Comparison of ENCODE assay signal across 8 mouse cellular contexts in genomic region chr4:116995131-116995797, GRCm38 (mm10). TPM values are rescaled to one million over a fixed set of nuclear protein-coding genes. Genes with fewer than 3 reads are reported as not detected.
A peak's percentile ranks its signal among the peaks of the same experiment; 100 is the strongest.
DNase-seq lines count a peak whose midpoint lies in the region; ATAC-seq and TF ChIP-seq lines count a peak whose summit lies in the region.

TSS of gene Hectd3 (plus strand) at chr4:116995317.

- peak within 1 kb of the TSS; percentile 5; the same call in 1 of the 2 replicates for H3K27ac ChIP-seq in CH12.LX (ENCODE audit: insufficient read depth, low read depth)
- peak within 1 kb of the TSS; percentile 28 for H3K27ac ChIP-seq in bone marrow macrophage, adult 2 months (ENCODE audit: insufficient read depth, low read depth, low read length)
- H3K27ac ChIP-seq in embryonic fibroblast, embryonic 13.5 days (ENCODE audit: insufficient read depth, low read length), result no peak within 1 kb of the TSS
- H3K27ac ChIP-seq in heart, embryonic 14.5 days (replicated peaks in 1 of 2; ENCODE audit: control insufficient read depth in 1 of 2, insufficient read depth in 1 of 2, low read depth in 2 of 2, low read length in 2 of 2), result peak within 1 kb of the TSS in 1 of 2 experiments; percentile 80; a peak in 2 of 4 replicates
- H3K27ac ChIP-seq in kidney, postnatal 0 days, result peak within 1 kb of the TSS; percentile 90
- peak within 1 kb of the TSS; percentile 98 for H3K27ac ChIP-seq in liver, embryonic 15.5 days (replicated peaks)
- peak within 1 kb of the TSS; percentile 82 for H3K27ac ChIP-seq in neural tube, embryonic 11.5 days (ENCODE audit: low read depth, low read length)

- no peak for TF ChIP-seq POLR2A in CH12.LX (IDR thresholded peaks at IDR 0.05; ENCODE audit: low read depth, low read length)
- no peak for TF ChIP-seq POLR2A in bone marrow macrophage, adult 2 months (IDR thresholded peaks at IDR 0.05; ENCODE audit: borderline replicate concordance, low read depth, low read length)
- TF ChIP-seq POLR2A in embryonic fibroblast, embryonic 13.5 days (IDR thresholded peaks at IDR 0.05; ENCODE audit: low read depth, low read length), result no peak; the same call in 1 of the 2 replicates

- dilution Hi-C loops in CH12.LX (cut with MboI; ENCODE audit: extremely low pct_ligation_motif_present, extremely low pct_unique_long_range_greater_than_20kb, low sequenced_read_pairs), result no loop called here

- under 1% methylated on average over 58 of the region's 58 CpGs for WGBS in heart, embryonic 14.5 days
- WGBS in kidney, postnatal 0 days, result under 1% methylated on average over 58 of the region's 58 CpGs
- WGBS in liver, embryonic 15.5 days (ENCODE audit: insufficient replicate concordance), result under 1% methylated on average over 58 of the region's 58 CpGs
- 1% methylated on average over 50 of the region's 58 CpGs for WGBS in neural tube, embryonic 11.5 days

- no peaks in the 10 kb centered on the region for H3K79me2 ChIP-seq in CH12.LX (replicated peaks; ENCODE audit: control insufficient read depth, extremely low read depth, insufficient read depth, poor library complexity, severe bottlenecking)

- H3K4me2 ChIP-seq in CH12.LX (ENCODE audit: insufficient read depth, low read depth, poor library complexity, severe bottlenecking), result peak within 1 kb of the TSS; percentile 94
- H3K4me2 ChIP-seq in heart, embryonic 14.5 days (ENCODE audit: low read length), result peak within 1 kb of the TSS; percentile 88
- H3K4me2 ChIP-seq in kidney, postnatal 0 days (ENCODE audit: low read length), result peak within 1 kb of the TSS; percentile 99
- peak within 1 kb of the TSS; percentile 85 for H3K4me2 ChIP-seq in liver, embryonic 15.5 days
- H3K4me2 ChIP-seq in neural tube, embryonic 11.5 days (ENCODE audit: low read depth), result peak within 1 kb of the TSS; percentile 99

- TF ChIP-seq RAD21 in CH12.LX (IDR thresholded peaks at IDR 0.05; ENCODE audit: low read depth, low read length), result no peak

- H3K4me1 ChIP-seq in CH12.LX (ENCODE audit: control insufficient read depth in 1 of 2, insufficient read depth in 2 of 2), result peaks cover 5 to 31% of the 10 kb centered on the region in 2 experiments
- peaks cover 9% of the 10 kb centered on the region for H3K4me1 ChIP-seq in bone marrow macrophage, adult 2 months (ENCODE audit: control insufficient read depth, insufficient read depth, low read length)
- peaks cover 3% of the 10 kb centered on the region; the same call in 1 of the 2 replicates for H3K4me1 ChIP-seq in embryonic fibroblast, embryonic 13.5 days (ENCODE audit: control insufficient read depth, insufficient read depth, low read length)
- H3K4me1 ChIP-seq in heart, embryonic 14.5 days (ENCODE audit: control insufficient read depth in 2 of 2, insufficient read depth in 2 of 2, low read length in 2 of 2), result peaks cover 6 to 21% of the 10 kb centered on the region in 2 experiments
- 0 out of 2 replicates have a peak, but pooled peaks cover 10% of the 10 kb centered on the region for H3K4me1 ChIP-seq in kidney, postnatal 0 days (replicated peaks; ENCODE audit: insufficient read depth, low read length)
- H3K4me1 ChIP-seq in liver, embryonic 15.5 days (replicated peaks), result peaks cover 55% of the 10 kb centered on the region
- peaks cover 17% of the 10 kb centered on the region for H3K4me1 ChIP-seq in neural tube, embryonic 11.5 days (ENCODE audit: control insufficient read depth, insufficient read depth, low read length)

- no peak for TF ChIP-seq CTCF in CH12.LX (conservative IDR thresholded peaks at IDR 0.05 in 1 of 2, IDR thresholded peaks at IDR 0.05 in 1 of 2; ENCODE audit: low read depth in 2 of 2, low read length in 2 of 2)
- TF ChIP-seq CTCF in bone marrow macrophage, adult 2 months (IDR thresholded peaks at IDR 0.05; ENCODE audit: low read depth, low read length), result no peak
- TF ChIP-seq CTCF in embryonic fibroblast, embryonic 13.5 days (IDR thresholded peaks at IDR 0.05; ENCODE audit: borderline replicate concordance, insufficient read depth, low read length), result no peak
- no peak for TF ChIP-seq CTCF in kidney, postnatal 0 days (IDR thresholded peaks at IDR 0.05; ENCODE audit: low read depth)

- peak; percentile 50 for DNase-seq in CH12.LX (ENCODE audit: extremely low read depth)
- peak; percentile 80 for DNase-seq in kidney, postnatal 0 days (ENCODE audit: low spot score)
- peak; percentile 75 for DNase-seq in neural tube, embryonic 11.5 days (ENCODE audit: low spot score)
- peak; percentile 72 for DNase-seq in testis, postnatal 14 days (ENCODE audit: low spot score)

- in situ Hi-C loops in CH12.LX (cut with MboI; ENCODE audit: low pct_ligation_motif_present, low pct_unique_long_range_greater_than_20kb, low sequenced_read_pairs), result no loop called here

- H3K9me3 ChIP-seq in CH12.LX (replicated peaks; ENCODE audit: low read length), result no peaks in the 10 kb centered on the region
- H3K9me3 ChIP-seq in heart, embryonic 14.5 days (ENCODE audit: control insufficient read depth, low read length), result no peaks in the 10 kb centered on the region
- no peaks in the 10 kb centered on the region for H3K9me3 ChIP-seq in kidney, postnatal 0 days (replicated peaks; ENCODE audit: low read length)
- no peaks in the 10 kb centered on the region for H3K9me3 ChIP-seq in liver, embryonic 15.5 days (replicated peaks)
- no peaks in the 10 kb centered on the region for H3K9me3 ChIP-seq in neural tube, embryonic 11.5 days (ENCODE audit: control insufficient read depth, low read length)

- peak; percentile 34; the same call in 1 of the 2 replicates for ATAC-seq in heart, embryonic 14.5 days (ENCODE audit: insufficient number of reproducible peaks, insufficient read depth, low FRiP score, low read depth)
- ATAC-seq in kidney, postnatal 0 days (replicated peaks; ENCODE audit: low FRiP score, low read depth), result peak; percentile 60
- peak; percentile 61 for ATAC-seq in liver, embryonic 15.5 days (ENCODE audit: insufficient read depth)
- peak; percentile 65 for ATAC-seq in neural tube, embryonic 11.5 days (ENCODE audit: insufficient read depth, low FRiP score, low TSS enrichment)

- peaks cover 16 to 43% of the 10 kb centered on the region in 2 experiments for H3K36me3 ChIP-seq in CH12.LX (replicated peaks in 1 of 2; ENCODE audit: control insufficient read depth in 1 of 2, insufficient read depth in 1 of 2, low read length in 1 of 2)
- H3K36me3 ChIP-seq in heart, embryonic 14.5 days (ENCODE audit: control insufficient read depth, insufficient read depth, low read length), result peaks cover 34% of the 10 kb centered on the region
- peaks cover 16% of the 10 kb centered on the region for H3K36me3 ChIP-seq in kidney, postnatal 0 days (ENCODE audit: insufficient read depth, low read length)
- peaks cover 60% of the 10 kb centered on the region for H3K36me3 ChIP-seq in liver, embryonic 15.5 days (replicated peaks)
- H3K36me3 ChIP-seq in neural tube, embryonic 11.5 days (ENCODE audit: control insufficient read depth, insufficient read depth, low read length), result peaks cover 2% of the 10 kb centered on the region; the same call in 1 of the 2 replicates

- peak within 1 kb of the TSS; percentile 82 to 89 (median 88) for H3K4me3 ChIP-seq in CH12.LX (replicated peaks in 1 of 3; ENCODE audit: low read depth in 2 of 3, low read length in 2 of 3, poor library complexity in 1 of 3)
- peak within 1 kb of the TSS; percentile 95 for H3K4me3 ChIP-seq in bone marrow macrophage, adult 2 months (ENCODE audit: insufficient read depth, low read length)
- peak within 1 kb of the TSS; percentile 83 for H3K4me3 ChIP-seq in embryonic fibroblast, embryonic 13.5 days (ENCODE audit: insufficient read depth, low read length)
- peak within 1 kb of the TSS; percentile 90 to 94 for H3K4me3 ChIP-seq in heart, embryonic 14.5 days (ENCODE audit: control insufficient read depth in 1 of 2, insufficient read depth in 1 of 2, low read depth in 1 of 2, low read length in 2 of 2)
- H3K4me3 ChIP-seq in kidney, postnatal 0 days (replicated peaks; ENCODE audit: low read depth, low read length), result peak within 1 kb of the TSS; percentile 92
- peak within 1 kb of the TSS; percentile 98 for H3K4me3 ChIP-seq in liver, embryonic 15.5 days (replicated peaks)
- peak within 1 kb of the TSS; percentile 98 for H3K4me3 ChIP-seq in neural tube, embryonic 11.5 days (ENCODE audit: low read depth, low read length)

- no peak for TF ChIP-seq EP300 in CH12.LX (IDR thresholded peaks at IDR 0.05; ENCODE audit: low read length)

- H3K27me3 ChIP-seq in CH12.LX (replicated peaks), result no peaks in the 10 kb centered on the region
- no peaks in the 10 kb centered on the region for H3K27me3 ChIP-seq in heart, embryonic 14.5 days (ENCODE audit: control insufficient read depth, insufficient read depth, low read length)
- H3K27me3 ChIP-seq in kidney, postnatal 0 days (ENCODE audit: insufficient read depth, low read length), result no peaks in the 10 kb centered on the region
- no peaks in the 10 kb centered on the region for H3K27me3 ChIP-seq in liver, embryonic 15.5 days
- H3K27me3 ChIP-seq in neural tube, embryonic 11.5 days (ENCODE audit: control insufficient read depth, insufficient read depth, low read length), result no peaks in the 10 kb centered on the region

- H3K9ac ChIP-seq in CH12.LX (ENCODE audit: insufficient read depth, low read depth), result peak within 1 kb of the TSS; percentile 71
- H3K9ac ChIP-seq in heart, embryonic 14.5 days (ENCODE audit: low read length), result peak within 1 kb of the TSS; percentile 87
- H3K9ac ChIP-seq in kidney, postnatal 0 days (ENCODE audit: low read depth, low read length), result peak within 1 kb of the TSS; percentile 88
- peak within 1 kb of the TSS; percentile 96 for H3K9ac ChIP-seq in liver, embryonic 15.5 days
- peak within 1 kb of the TSS; percentile 84 for H3K9ac ChIP-seq in neural tube, embryonic 11.5 days (ENCODE audit: low read length)

TF ChIP-seq in CH12.LX, 34 proteins besides CTCF, POLR2A, EP300 and RAD21 (continues in another document):
- TF ChIP-seq ELF1 (IDR thresholded peaks at IDR 0.05; ENCODE audit: low read depth, low read length) (peak; percentile 40), MYC (IDR thresholded peaks at IDR 0.05; ENCODE audit: low read depth, low read length) (no peak), ZKSCAN1 (IDR thresholded peaks at IDR 0.05; ENCODE audit: borderline replicate concordance, low read depth, low read length) (no peak), HCFC1 (IDR thresholded peaks at IDR 0.05; ENCODE audit: low read depth, low read length) (peak; percentile 63), MAZ (IDR thresholded peaks at IDR 0.05; ENCODE audit: low read depth, low read length) (0 out of 2 replicates have a peak, but pooled peaks have one; percentile 52)

RNA-seq across cellular contexts. Expression of gene Hectd3, which starts in this region (rescaled TPM):
- total RNA-seq in CH12.LX (2012; rRNA removed) (8.1 and 8.6 TPM in 2 replicates), CH12.LX (2014; rRNA removed) (6.2 and 6.6 TPM in 2 replicates)
- polyA plus RNA-seq in CH12.LX (2012; ENCODE audit: insufficient read length, low read depth), result 7.2 and 7.8 TPM in 2 replicates
- 24.5 and 26.8 TPM in 2 replicates for polyA plus RNA-seq in bone marrow macrophage, adult 2 months (2012; ENCODE audit: insufficient read depth, insufficient read length, missing spikeins)
- 10.1 and 10.2 TPM in 2 replicates for polyA plus RNA-seq in embryonic fibroblast, embryonic 13.5 days (2011; ENCODE audit: insufficient read length, low read depth, missing spikeins)
- 5.0 and 5.2 TPM in 2 replicates for polyA plus RNA-seq in heart, embryonic 14.5 days (2014; fragmentation: Nextera tagmentation; extraction: Ambion mirVana)
- 9.5 and 10.3 TPM in 2 replicates for polyA plus RNA-seq in kidney, postnatal 0 days (2015; fragmentation: Nextera tagmentation; extraction: Ambion mirVana)
- polyA plus RNA-seq in liver, embryonic 15.5 days (2015; fragmentation: Nextera tagmentation; extraction: Ambion mirVana), result 8.1 and 8.3 TPM in 2 replicates
- 12.9 and 14.7 TPM in 2 replicates for polyA plus RNA-seq in neural tube, embryonic 11.5 days (2014; fragmentation: Nextera tagmentation; extraction: Ambion mirVana)
